Mouse (Mus musculus) induced T-regulatory cell, adult 2 months (primary cell): ENCODE measurements around the gene Gm8126.
"Not testable (repeated sequence)": the region's sequence is repeated elsewhere in the genome, so short reads cannot be mapped to it uniquely, and the experiment has no call there.

Experiments
- DNase-seq: peaks from one replicate; pipeline ENCODE4 v3.0.0-alpha.2; 2012; ENCODE audit warnings: low read depth

The Gm8126 gene

GRCm38 (mm10) chr14:43258349-43258748 is at the start of gene Gm8126:
TSS of gene Gm8126 (plus strand) at chr14:43258649.
- DNase-seq = not testable (repeated sequence)

GRCm38 (mm10) chr14:43235204-43235603 is 23.2 kb upstream of the Gm8126 start, which contains the start of gene Gm8122:
TSS of gene Gm8122 (minus strand) at chr14:43235304.
- not testable (repeated sequence) for DNase-seq

GRCm38 (mm10) chr14:43237769-43238168 is 20.7 kb upstream of the Gm8126 start:
- DNase-seq = not testable (repeated sequence)

GRCm38 (mm10) chr14:43249611-43250170 is 8.8 kb upstream of the Gm8126 start:
- DNase-seq = not testable (repeated sequence)

- DNase-seq = not testable (repeated sequence)
Measured at GRCm38 (mm10) chr14:43250549-43251253, 7.7 kb upstream of the Gm8126 start.

GRCm38 (mm10) chr14:43256511-43256910 is 1.9 kb upstream of the Gm8126 start:
- DNase-seq = not testable (repeated sequence)

- DNase-seq = not testable (repeated sequence)
Measured at GRCm38 (mm10) chr14:43263421-43263820, 5.0 kb downstream of the Gm8126 start.

- DNase-seq = not testable (repeated sequence)
Measured at GRCm38 (mm10) chr14:43268521-43269084, 10.2 kb downstream of the Gm8126 start.

- DNase-seq = not testable (repeated sequence)
Measured at GRCm38 (mm10) chr14:43269211-43269610, 10.8 kb downstream of the Gm8126 start.

- not testable (repeated sequence) for DNase-seq
Measured at GRCm38 (mm10) chr14:43273161-43273560, 14.7 kb downstream of the Gm8126 start.

GRCm38 (mm10) chr14:43274986-43275511 is 16.6 kb downstream of the Gm8126 start, which contains the start of gene Gm9732:
TSS of gene Gm9732 (plus strand) at chr14:43275036.
- not testable (repeated sequence) for DNase-seq

GRCm38 (mm10) chr14:43275752-43276151 is 17.3 kb downstream of the Gm8126 start:
- DNase-seq = not testable (repeated sequence)

GRCm38 (mm10) chr14:43277468-43277867 is 19.0 kb downstream of the Gm8126 start:
- not testable (repeated sequence) for DNase-seq

- DNase-seq = not testable (repeated sequence)
Measured at GRCm38 (mm10) chr14:43278146-43278545, 19.7 kb downstream of the Gm8126 start.

- not testable (repeated sequence) for DNase-seq
Measured at GRCm38 (mm10) chr14:43278681-43279080, 20.2 kb downstream of the Gm8126 start.

GRCm38 (mm10) chr14:43293503-43293902 is 35.1 kb downstream of the Gm8126 start, which contains the start of gene Gm8127:
TSS of gene Gm8127 (minus strand) at chr14:43293832.
- DNase-seq = not testable (repeated sequence)
